Comparison of ENCODE assay signal across 18 mouse cellular contexts in the genomic region with DNA sequence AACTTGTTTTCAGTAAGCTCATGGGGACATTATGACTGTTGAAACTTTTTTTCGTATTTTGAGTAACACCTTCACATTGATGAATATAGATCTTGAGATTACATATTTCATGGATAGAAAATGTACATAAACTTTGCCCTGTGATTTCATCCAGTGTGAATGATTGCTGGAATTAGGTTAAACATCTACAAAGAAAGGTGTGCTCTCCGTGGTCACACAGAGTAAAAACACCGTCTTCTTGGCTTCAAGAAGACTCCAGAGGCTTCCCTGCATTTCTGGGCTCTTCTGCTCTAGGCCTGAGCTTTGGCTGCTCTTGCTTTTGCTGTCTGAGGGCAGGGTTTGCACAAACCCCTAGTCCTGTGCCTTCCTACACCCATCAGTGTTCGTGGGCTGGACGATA.
"Had no signal": no experiment of that assay in that cellular context is flagged by ENCODE, and none has a peak within 500 bp of the region (broad histone marks: within the 10 kb centered on the region; RNA-seq: fewer than 3 reads in every experiment).

No protein-coding gene starts in this region.

- H3K4me1 ChIP-seq: limb, embryonic 10.5 days; limb, embryonic 13.5 days; liver, embryonic 12.5 days; liver, embryonic 15.5 days had no signal

- H3K27me3 ChIP-seq: hindbrain, embryonic 15.5 days; kidney, embryonic 15.5 days; limb, embryonic 13.5 days; liver, embryonic 12.5 days; liver, embryonic 15.5 days had no signal

- H3K4me3 ChIP-seq: hindbrain, embryonic 15.5 days; kidney, embryonic 15.5 days; layer of hippocampus, adult 2 months; limb, embryonic 10.5 days; limb, embryonic 13.5 days; liver, embryonic 12.5 days; liver, embryonic 15.5 days had no signal

- H3K27ac ChIP-seq: hindbrain, embryonic 15.5 days; kidney, embryonic 15.5 days; layer of hippocampus, adult 2 months; limb, embryonic 10.5 days; limb, embryonic 13.5 days; liver, embryonic 12.5 days; liver, embryonic 15.5 days; stomach, postnatal 0 days had no signal

- DNase-seq: layer of hippocampus, adult 9-11 months; lung, adult 2 months; lung, postnatal 14 days; lung, postnatal 4 days; midbrain, embryonic 14.5 days; right cerebral cortex, postnatal 14 days; right cerebral cortex, postnatal 4 days; thymus, adult 2 months; thymus, postnatal 14 days; thymus, postnatal 4 days had no signal
